Mouse (Mus musculus): Measurements from ENCODE around the gene Map3k1.
A peak's percentile ranks its signal among the peaks of the same experiment; 100 is the strongest.
"Not testable (repeated sequence)": the region's sequence is repeated elsewhere in the genome, so short reads cannot be mapped to it uniquely, and the experiment has no call there.

Map3k1 gene

DNA sequence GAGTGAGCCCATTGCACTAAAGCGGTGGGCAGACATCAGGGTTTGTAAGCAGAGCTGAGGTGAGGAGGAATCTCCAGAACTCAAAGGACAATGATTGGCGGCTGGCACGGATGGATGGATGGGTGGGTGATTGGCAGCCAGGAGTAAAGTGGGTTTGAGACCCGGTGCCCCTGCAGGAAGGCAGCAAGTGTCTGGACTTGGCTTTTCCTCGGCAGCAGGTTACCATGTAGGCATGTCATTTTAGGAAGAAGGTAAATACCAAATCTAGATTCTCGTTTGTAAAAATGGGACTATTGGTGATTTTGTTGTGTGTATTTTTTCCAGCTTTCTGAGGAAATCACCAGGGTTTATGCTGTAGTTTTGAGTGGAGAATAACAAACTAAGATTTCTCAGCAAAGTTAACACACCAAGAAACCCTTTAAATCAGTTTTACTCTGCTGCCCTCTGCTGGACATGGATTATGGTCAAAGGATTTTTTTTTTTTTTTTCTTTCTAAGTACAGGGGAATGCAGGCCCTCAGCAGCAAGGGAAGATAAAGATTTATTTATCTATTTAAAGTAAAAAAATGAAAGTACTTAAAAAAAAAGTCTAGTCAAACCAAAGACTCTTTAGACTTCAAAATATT lies 66.7 kb downstream of the Map3k1 start:
- no peak for DNase-seq (ENCODE audit: low spot score in 2 of 2)

DNA sequence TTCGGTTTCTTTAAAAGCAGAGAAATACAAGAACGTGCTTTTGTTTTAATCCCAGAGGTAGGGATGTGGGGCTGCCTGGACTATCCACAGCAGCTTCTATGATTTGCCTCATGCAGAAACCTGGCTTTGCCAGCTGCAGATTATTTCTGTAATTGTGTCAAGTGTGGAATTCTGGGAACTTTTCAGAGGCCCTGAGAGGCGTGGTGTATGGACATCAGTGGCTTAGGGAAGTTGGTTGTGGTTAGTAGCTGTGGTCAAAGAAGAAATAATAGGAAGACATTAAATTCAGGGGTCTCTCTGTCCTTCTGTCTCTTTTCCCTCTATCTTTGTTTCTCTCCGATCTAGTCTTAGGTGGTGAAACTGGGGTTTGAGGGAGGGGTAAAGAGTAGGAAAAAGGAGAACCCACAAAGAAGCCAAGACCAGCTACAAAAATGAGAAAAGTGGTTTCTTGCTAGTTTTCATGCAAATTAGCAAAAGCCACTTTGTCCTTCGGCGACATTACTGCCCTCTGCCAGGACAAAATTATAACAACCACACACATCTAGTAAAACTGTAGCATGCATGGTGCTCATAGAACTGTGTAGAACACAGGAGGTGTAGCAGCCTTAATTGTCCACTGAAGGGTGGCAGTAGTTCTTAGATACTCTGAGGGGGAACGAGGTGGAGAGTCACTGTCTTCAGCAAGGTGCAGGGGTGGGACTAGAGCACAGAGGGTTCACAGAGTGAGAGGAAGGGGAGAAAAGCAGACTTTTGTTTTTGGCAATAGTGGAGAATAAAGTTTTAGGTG lies 67.4 kb downstream of the Map3k1 start:
- no peak for DNase-seq (ENCODE audit: low spot score in 2 of 2)

DNA sequence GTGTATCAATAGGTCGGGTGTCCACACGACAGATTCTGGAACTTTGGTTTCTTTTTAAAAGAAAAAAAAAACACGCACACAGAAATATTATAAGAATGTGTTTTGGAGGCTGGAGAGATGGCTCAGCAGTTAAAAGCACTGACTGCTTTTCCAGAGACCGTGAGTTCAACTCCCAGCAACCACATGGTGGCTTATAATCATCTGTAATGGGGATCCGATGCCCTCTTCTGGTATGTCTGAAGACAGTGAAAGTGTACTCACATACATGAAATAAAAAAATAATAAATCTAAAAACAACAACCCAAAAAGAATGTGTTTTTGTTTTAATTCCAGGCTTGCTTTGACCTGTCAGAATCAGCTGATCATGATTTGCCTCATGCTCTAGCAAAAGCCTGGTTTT lies 81.9 kb downstream of the Map3k1 start:
- DNase-seq (ENCODE audit: low spot score in 2 of 2): no peak

DNA sequence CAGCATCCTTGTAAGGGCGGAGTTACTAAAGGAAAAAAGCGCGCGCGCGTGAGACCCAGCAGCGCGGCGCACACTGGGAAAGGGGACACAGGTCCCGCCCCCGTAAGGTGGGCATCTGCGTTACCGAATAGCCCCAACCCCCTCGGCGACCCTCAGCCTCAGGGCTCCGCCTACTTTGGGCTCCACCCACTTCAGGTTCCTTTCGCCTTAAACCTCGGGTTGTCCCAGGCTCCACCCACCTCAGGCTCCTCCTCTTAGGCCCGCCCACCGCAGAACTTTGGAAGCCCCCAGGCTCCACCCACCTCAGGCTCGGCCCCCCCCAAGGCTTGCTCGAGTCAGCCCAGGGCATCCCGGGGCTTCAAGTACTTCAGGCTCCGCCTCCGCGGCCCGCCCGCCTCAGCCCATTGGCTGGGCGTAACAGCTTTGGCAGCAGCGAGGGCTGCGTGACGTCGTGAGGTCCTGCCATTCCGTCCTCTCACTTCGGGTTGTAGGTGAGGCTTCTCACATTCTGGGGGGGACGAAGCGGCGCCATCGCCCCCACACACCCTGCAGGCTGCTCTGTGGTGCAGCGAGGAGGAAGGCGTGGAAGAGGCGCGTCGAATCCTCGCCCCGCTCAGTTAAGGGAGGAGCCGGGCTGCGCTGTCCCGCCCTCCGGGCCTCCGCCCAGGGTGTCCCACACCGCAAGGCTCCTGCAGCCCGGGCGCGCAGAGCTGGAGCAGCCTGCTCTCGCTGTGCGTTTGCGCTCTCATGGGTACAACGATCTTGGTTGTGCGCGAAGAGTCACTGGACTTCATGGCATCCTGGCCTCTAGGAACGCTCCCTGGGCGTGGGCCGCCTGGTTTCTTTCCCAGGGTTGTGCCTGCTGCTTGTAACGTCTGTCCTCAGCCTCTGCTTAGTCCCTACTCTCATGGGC lies 83.4 kb downstream of the Map3k1 start:
- peak; percentile 91 to 92 for DNase-seq (ENCODE audit: low spot score in 2 of 2)

DNA sequence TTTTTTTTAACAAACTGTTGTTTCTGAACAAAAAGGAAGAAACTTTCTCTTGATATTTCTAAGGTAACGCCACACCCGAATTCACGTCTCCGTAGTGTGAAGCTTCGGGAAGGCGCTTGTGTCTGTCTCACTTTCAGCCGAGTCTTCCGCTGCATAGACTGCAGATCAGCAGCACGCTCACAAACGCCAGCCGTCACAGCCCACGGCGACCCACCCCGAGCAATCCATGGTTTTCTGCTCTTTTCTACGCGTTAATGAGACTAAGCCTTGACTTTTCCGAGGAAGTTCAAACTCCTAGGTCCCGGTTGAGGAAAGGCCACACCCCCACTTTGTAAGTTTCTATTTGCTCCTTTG lies 84.0 kb downstream of the Map3k1 start:
- no peak for DNase-seq (ENCODE audit: low spot score in 2 of 2)

DNA sequence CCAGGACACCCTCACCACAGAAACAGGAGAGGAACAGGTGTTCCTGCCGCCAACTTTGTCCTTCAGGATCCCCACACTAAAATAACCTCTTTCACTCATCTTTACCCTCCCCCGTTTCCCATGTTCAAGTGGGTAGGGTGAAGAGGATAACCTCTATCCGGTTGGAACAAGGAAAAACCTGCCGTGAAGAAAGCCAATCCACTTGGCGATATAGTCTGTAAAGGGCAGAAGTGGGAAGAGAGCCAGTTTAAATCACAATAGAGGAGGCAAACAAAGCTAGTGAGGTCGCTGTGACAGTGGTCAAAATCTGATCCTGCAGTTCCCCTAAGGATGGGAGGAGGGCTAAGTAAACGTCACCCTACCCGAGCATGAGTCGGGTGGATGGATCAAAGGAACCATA lies 89.1 kb downstream of the Map3k1 start:
- DNase-seq (ENCODE audit: low spot score in 2 of 2): no peak

DNA sequence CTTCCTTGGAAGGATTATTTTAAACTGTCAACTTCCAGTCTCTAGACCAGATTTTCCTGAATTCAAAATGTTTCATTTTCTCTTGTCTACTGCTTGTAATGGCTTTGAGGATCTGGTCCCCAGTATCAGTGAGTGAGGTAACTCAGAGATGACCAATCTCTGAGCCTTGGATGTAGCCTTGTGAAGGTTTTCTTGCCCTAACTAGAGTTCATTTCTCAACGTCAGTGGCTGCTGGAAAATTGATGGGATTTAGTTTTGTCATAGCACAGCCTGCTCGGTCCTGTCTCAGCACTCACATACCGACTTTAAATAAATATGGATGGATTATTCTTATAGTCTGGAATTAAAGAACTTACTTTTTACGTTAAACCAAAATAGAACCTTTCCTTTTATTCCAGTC lies 98.3 kb downstream of the Map3k1 start:
- DNase-seq (ENCODE audit: low spot score in 2 of 2): no peak

DNA sequence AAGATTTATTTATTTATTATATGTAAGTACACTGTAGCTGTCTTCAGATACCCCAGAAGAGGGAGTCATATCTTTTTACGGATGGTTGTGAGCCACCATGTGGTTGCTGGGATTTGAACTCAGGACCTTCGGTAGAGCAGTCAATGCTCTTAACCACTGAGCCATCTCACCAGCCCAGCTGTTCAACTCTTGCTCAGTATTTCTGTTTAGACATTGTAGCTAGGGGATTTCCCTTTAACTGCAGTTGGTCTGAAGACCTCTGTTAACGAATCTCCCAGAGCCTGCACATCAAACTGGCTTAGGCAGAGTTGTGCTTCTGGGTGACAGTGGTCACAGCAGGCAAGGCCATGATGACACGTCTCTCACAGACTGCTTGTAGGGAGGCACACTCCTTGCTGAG lies 104.8 kb downstream of the Map3k1 start:
- not testable (repeated sequence) for DNase-seq (ENCODE audit: low spot score in 2 of 2)

DNA sequence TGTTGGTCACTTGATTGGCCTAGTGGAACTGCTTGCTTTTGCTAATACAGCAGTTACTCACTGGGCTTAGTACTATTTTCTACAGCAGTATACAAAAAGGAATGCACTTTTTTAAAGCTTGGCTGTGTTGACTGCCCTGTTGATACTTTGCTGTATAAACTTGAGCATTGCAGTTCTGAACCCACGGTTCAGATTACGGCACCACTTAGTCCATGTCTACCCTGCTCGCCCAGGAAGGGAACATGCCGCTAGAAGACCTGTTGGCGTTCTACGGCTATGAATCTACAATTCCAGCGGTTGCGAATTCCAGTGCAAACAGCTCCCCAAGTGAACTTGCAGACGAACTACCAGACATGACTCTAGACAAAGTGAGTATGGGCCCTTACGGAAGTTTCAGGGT lies 105.4 kb downstream of the Map3k1 start:
- DNase-seq (ENCODE audit: low spot score in 2 of 2): no peak

Data from frontal cortex, postnatal 14 days (tissue).